Mouse (Mus musculus) heart, embryonic 12.5 days (tissue): Measurements from ENCODE around the gene Brms1. TPM values are rescaled to one million over a fixed set of nuclear protein-coding genes. Genes with fewer than 3 reads are reported as not detected.

Source experiments
- ATAC-seq: fragments of 200-750 bp; cut with Nextera tagmentation; 2 replicates; pipeline ENCODE4 v1.8.0; 2017; ENCODE audit warnings: moderate TSS enrichment, moderate library complexity; ENCODE audit not compliant: insufficient number of reproducible peaks, low FRiP score
- H3K27ac ChIP-seq: fragments of 300-500 bp; sonication (generic); 2 replicates; pipeline ENCODE4 v1.5.1; 2016; ENCODE audit warnings: mild to moderate bottlenecking, moderate library complexity; ENCODE audit not compliant: poor library complexity, severe bottlenecking
- H3K27me3 ChIP-seq: fragments of 300-500 bp; sonication (generic); replicated peaks from 2 replicates; pipeline ENCODE4 v1.6.1; 2016; ENCODE audit warnings: mild to moderate bottlenecking, moderate library complexity
- H3K36me3 ChIP-seq: fragments of 300-500 bp; sonication (generic); 2 replicates; pipeline ENCODE4 v1.6.1; 2016; ENCODE audit warnings: mild to moderate bottlenecking, moderate library complexity
- H3K4me1 ChIP-seq: fragments of 300-500 bp; sonication (generic); replicated peaks from 2 replicates; pipeline ENCODE4 v1.6.1; 2016; ENCODE audit warnings: mild to moderate bottlenecking
- H3K4me2 ChIP-seq: fragments of 300-500 bp; sonication (generic); 2 replicates; pipeline ENCODE4 v1.6.1; 2016; ENCODE audit warnings: mild to moderate bottlenecking, moderate library complexity
- H3K4me3 ChIP-seq: fragments of 300-500 bp; sonication (generic); 2 replicates; pipeline ENCODE4 v1.5.1; 2016; ENCODE audit warnings: mild to moderate bottlenecking
- H3K9ac ChIP-seq: fragments of 300-500 bp; sonication (generic); 2 replicates; pipeline ENCODE4 v1.6.1; 2016; ENCODE audit warnings: mild to moderate bottlenecking, moderate library complexity
- H3K9me3 ChIP-seq: fragments of 300-500 bp; sonication (generic); replicated peaks from 2 replicates; pipeline ENCODE4 v1.6.1; 2016; ENCODE audit warnings: mild to moderate bottlenecking, moderate library complexity
- whole genome bisulfite sequencing: fragments of 180-500 bp; shearing (Covaris S2); methylation state at CpG from one replicate; pipeline ENCODE4 v1.1.7; 2016; 5-methylcytosine and 5-hydroxymethylcytosine counted together
- polyA plus RNA-seq: library from polyadenylated mRNA; unstranded; fragments of >200 nt; fragmentation: Nextera tagmentation; extraction: Ambion mirVana; gene quantifications from 2 replicates; pipeline ENCODE4 v1.2.1, GENCODE M21; 2016

Brms1 gene
- polyA plus RNA-seq, 1 experiment from 2014 or later = 28.3 TPM

DNA sequence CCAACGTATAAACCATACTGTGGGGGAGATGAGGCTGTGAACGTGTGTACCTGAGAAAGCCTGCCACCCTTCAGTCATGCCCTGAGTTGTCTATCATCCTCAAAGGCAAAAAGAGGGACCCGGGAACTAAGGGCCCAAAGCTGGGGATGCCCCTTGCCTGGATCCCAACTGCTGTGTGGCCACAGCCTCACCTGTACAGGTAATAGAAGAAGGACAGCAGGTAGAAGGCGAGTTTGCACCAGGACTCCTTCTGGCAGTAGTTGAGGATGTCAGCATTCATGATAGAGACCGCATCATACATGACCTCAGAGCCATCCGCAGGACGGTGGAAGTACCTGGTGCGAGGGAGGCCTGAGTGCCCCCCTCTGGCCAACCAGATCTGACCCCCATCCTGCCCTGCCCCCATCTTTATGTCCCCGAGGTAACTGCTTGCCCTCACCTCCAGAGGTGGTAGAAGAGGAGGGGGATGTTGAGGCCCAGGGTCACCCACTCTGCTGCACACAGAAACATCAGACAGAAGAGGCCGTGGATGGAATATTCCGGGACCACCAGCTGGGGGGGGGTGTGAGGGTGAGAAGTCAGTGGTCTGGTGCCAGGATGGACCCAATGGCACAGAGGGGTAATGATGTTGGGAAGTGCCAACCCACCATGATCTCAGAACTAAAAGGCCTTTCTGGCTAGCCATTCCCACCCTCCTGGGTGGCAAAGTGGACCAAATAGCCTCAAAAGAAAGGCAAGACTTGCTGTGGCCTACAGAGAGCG lies 52.5 kb downstream of the Brms1 start:
- WGBS = 66% methylated on average over 12 of the region's 12 CpGs
- Histone ChIP-seq H3K36me3 (peaks cover 34% of the 10 kb centered on the region), H3K4me3 (no peak overlapping the region), H3K4me1 (peaks cover 54% of the 10 kb centered on the region), H3K27ac (no peak overlapping the region), H3K9ac (no peak overlapping the region), H3K4me2 (peak overlapping the region; percentile 8; the same call in 1 of the 2 replicates), H3K27me3 (0 out of 2 replicates have a peak, but pooled peaks cover 2% of the 10 kb centered on the region), H3K9me3 (no peaks in the 10 kb centered on the region)
- ATAC-seq = peak; percentile 1; the same call in 1 of the 2 replicates

DNA sequence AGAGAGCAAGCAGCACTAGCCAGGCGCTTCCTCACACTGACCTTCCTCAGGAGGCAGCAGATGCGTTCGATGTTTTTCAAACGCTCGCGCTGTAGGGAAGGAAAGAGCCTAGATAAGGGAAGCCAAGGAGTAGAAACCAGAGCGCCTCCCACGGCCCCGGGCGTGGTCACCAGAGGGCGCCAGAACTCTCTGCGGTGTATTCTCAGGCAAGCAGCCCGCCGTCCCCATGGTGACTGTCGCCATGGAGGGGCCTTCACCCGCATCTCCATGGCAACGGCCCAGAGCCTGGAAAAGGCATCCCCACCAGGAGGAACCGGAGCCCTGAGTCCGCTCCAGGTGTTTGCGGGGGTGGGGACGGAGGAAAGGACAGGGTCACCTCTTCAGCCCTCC lies 53.1 kb downstream of the Brms1 start:
- peak; percentile 56 for ATAC-seq
- H3K4me3 ChIP-seq = no peak overlapping the region
- 0 out of 2 replicates have a peak, but pooled peaks cover 2% of the 10 kb centered on the region for H3K27me3 ChIP-seq
- H3K4me1 ChIP-seq = peaks cover 56% of the 10 kb centered on the region
- no peaks in the 10 kb centered on the region for H3K9me3 ChIP-seq
- no peak overlapping the region for H3K9ac ChIP-seq
- no peak overlapping the region for H3K27ac ChIP-seq
- H3K36me3 ChIP-seq = peaks cover 35% of the 10 kb centered on the region
- under 1% methylated on average over 21 of the region's 21 CpGs for WGBS
- H3K4me2 ChIP-seq = peak overlapping the region; percentile 8; the same call in 1 of the 2 replicates

DNA sequence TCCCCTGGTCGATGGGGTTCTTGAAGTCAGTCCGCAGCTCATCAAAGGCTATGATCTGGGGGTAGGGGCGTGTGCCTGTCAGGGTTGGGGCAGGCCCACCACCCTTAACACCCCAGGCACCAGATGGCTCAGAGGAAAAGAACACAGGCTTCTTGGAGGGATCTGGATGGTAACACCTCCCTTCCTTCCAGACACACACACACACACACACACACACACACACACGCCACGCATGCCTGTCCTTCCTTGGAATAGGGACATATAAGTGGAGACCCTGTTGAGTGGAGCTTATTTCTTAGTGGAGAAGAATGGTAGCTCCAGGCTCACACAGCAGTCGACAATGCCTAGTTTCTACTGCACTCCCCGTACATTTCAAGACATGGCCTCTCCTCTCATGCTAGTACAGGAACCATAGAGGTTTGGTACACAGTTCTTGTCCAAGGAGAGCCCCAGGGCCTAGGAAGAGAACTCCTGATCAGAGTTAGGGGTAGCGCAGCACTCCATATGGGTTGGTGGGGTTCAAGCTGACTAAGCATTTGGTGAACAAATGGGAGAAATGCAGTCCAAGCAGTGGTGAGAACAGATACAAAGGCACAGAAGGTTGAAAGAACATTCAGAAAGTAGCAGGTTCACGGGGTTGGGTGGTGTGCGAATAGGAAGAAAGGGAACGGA lies 53.7 kb downstream of the Brms1 start:
- Histone ChIP-seq H3K4me2 (0 out of 2 replicates have a peak overlapping the region, but pooled peaks have one; percentile 0), H3K27me3 (0 out of 2 replicates have a peak, but pooled peaks cover 2% of the 10 kb centered on the region), H3K36me3 (peaks cover 37% of the 10 kb centered on the region), H3K27ac (no peak overlapping the region), H3K9ac (no peak overlapping the region), H3K4me3 (no peak overlapping the region), H3K4me1 (peaks cover 55% of the 10 kb centered on the region), H3K9me3 (no peaks in the 10 kb centered on the region)
- ATAC-seq = no peak
- 49% methylated on average over 11 of the region's 11 CpGs for WGBS

DNA sequence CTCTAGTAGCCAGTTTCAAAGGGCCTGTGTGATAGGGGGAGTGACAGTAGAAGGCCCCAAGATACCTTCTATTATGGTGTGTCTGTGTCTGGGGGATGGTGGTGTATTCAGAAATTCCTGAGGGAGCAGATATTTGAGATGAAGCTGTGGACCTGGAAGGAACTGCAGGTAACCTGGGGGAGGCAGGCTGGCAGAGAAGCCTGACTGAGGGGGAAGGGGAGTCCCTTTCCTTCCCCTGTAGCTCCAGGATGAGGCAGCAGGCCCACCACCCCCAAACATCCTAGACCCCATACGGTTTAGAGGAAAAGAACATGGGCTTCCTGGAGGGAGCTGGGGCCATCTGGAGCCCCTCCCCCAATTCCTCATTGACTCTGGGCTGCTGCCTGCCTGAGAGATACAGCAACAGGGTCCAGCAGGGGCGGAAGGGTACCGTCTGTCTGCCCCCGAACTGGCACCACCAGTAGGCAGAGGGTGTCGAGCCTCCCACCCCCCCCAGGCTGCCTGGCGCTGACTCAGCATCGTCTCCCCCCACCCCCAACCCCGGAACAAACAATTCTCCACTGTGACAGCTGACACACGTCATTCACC lies 54.8 kb downstream of the Brms1 start:
- ATAC-seq = no peak
- Histone ChIP-seq H3K27me3 (0 out of 2 replicates have a peak, but pooled peaks cover 2% of the 10 kb centered on the region), H3K4me2 (peak overlapping the region; percentile 6; the same call in 1 of the 2 replicates), H3K27ac (no peak overlapping the region), H3K9me3 (no peaks in the 10 kb centered on the region), H3K4me3 (no peak overlapping the region), H3K9ac (no peak overlapping the region), H3K4me1 (peaks cover 66% of the 10 kb centered on the region), H3K36me3 (peaks cover 39% of the 10 kb centered on the region)
- 4% methylated on average over 9 of the region's 9 CpGs for WGBS

DNA sequence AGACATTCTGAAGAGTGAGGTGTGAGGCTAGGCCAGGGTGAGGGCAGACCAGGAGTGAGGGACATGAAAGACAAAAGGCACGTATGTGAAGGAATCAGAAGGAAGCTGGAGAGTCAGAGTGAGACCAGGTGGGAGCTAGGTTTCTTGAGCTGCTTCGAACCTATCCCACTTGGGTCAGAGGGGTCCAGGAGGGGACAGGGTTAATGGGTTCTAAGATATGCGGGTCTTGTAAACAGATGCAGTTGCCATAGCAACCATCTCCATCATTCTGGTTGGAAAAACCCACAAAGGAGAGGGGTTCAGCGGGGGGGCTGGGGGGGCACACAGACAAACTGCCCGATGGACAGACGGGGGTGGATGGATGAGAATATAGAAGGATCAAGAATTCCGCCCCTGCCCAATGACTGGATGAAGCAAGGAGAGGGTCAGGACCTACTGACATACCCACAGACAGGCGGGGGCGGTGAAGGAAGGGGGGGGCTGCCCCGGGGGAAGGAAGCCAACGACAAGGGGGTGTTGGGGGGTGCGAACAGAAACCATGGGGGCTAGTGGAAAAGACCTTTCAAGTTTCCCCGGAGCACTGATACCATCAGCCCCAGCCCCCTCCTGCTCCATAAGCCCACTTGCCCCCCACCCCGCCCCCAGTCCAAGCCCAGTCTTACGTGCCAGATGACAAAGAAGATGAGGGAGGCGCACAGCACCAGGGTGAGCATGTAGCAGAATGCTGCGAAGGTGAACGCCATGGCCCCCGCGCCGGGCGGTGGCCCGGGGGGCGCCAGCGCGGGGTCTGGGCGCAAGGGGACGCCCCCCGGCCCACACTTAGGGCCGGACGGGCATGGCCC lies 56.6 kb downstream of the Brms1 start:
- ATAC-seq = no peak
- H3K27me3 ChIP-seq = 0 out of 2 replicates have a peak, but pooled peaks cover 2% of the 10 kb centered on the region
- peak overlapping the region; percentile 68 for H3K9ac ChIP-seq
- peak overlapping the region; percentile 90 for H3K4me2 ChIP-seq
- 6% methylated on average over 28 of the region's 31 CpGs for WGBS
- H3K4me3 ChIP-seq = peak overlapping the region; percentile 52
- no peaks in the 10 kb centered on the region for H3K9me3 ChIP-seq
- peaks cover 66% of the 10 kb centered on the region for H3K4me1 ChIP-seq
- H3K36me3 ChIP-seq = peaks cover 41% of the 10 kb centered on the region
- no peak overlapping the region for H3K27ac ChIP-seq

DNA sequence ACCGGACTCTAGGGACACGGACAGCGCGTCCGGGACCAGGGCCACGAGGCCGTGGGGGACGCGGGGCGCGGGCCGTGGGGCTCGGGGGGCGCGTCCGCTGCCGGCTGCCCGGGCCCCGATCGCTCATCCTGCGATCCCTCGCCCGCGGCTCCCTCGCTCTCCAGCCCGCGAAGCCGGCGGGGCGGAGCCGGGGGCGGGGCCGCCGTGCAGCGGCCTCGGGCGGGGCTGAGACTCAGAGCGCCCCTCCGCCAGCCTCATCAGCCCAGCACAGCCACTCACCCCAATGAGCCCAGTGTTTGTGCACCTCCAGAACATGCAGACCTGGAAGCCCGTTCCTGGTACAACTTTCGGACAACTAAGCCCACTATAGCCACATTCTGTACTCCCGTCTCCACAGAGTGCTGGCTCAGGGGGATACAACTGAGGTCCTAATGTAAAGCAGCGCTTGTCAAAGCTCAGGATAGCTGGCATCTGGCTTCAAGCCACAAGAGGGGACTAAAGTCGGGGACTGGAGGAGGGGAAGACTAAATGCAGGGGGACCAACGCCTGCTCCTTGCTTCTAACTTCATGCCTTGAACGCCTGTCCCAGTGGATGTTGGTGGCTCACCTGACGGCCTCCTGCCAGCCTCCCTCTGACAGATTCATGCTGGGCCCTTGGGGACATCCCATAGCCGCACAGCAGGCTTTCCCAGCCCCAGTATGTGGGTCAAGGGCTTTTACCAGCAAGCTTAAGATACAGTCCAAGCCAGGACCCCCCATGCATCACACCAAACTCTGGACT lies 57.4 kb downstream of the Brms1 start, which contains the start of gene Cnih2:
Gene Cnih2, minus strand, starts transcription at position 159 of the 781 bp plus-strand sequence.
- ATAC-seq = peak; percentile 58
- Histone ChIP-seq H3K27me3 (0 out of 2 replicates have a peak, but pooled peaks cover 2% of the 10 kb centered on the region), H3K36me3 (peaks cover 44% of the 10 kb centered on the region), H3K4me3 (peak within 1 kb of the TSS; percentile 52), H3K4me1 (peaks cover 66% of the 10 kb centered on the region), H3K27ac (0 out of 2 replicates have a peak within 1 kb of the TSS, but pooled peaks have one; percentile 8), H3K9me3 (no peaks in the 10 kb centered on the region), H3K9ac (peak within 1 kb of the TSS; percentile 68), H3K4me2 (peak within 1 kb of the TSS; percentile 90)
- WGBS = 3% methylated on average over 43 of the region's 48 CpGs

Other genes with a start within 250 kb of the Brms1 start
- gene Rbm4, start 247.5 kb upstream of the Brms1 start, polyA plus RNA-seq = 39.8 and 46.8 TPM in 2 replicates
- gene Gm21992, start 229.7 kb upstream of the Brms1 start, polyA plus RNA-seq = 27.0 and 29.6 TPM in 2 replicates
- gene Rbm14, start 229.7 kb upstream of the Brms1 start, polyA plus RNA-seq = 59.8 and 64.5 TPM in 2 replicates
- gene Ccs, start 202.0 kb upstream of the Brms1 start, polyA plus RNA-seq = 33.9 and 34.5 TPM in 2 replicates
- 0.05 TPM in 1 of 2 replicates, not detected in the other for gene Ccdc87, start 202.0 kb upstream of the Brms1 start, polyA plus RNA-seq
- 36.2 and 41.1 TPM in 2 replicates for gene Ctsf, start 186.2 kb upstream of the Brms1 start, polyA plus RNA-seq
- gene Actn3, start 163.4 kb upstream of the Brms1 start, polyA plus RNA-seq = 4.1 and 4.2 TPM in 2 replicates
- gene Zdhhc24, start 162.7 kb upstream of the Brms1 start, polyA plus RNA-seq = 9.6 TPM in 2 replicates
- 2.8 and 3.4 TPM in 2 replicates for gene Bbs1, start 134.7 kb upstream of the Brms1 start, polyA plus RNA-seq
- 108 and 110 TPM in 2 replicates for gene Dpp3, start 113.1 kb upstream of the Brms1 start, polyA plus RNA-seq
- 0.46 and 0.92 TPM in 2 replicates for gene Peli3, start 98.2 kb upstream of the Brms1 start, polyA plus RNA-seq
- 104 and 110 TPM in 2 replicates for gene Mrpl11, start 79.2 kb upstream of the Brms1 start, polyA plus RNA-seq
- 0.08 and 0.13 TPM in 2 replicates for gene Npas4, start 51.0 kb upstream of the Brms1 start, polyA plus RNA-seq
- 8.7 and 9.9 TPM in 2 replicates for gene Slc29a2, start 17.5 kb upstream of the Brms1 start, polyA plus RNA-seq
- 48.2 and 49.1 TPM in 2 replicates for gene B4gat1, start 2.5 kb upstream of the Brms1 start, polyA plus RNA-seq
- gene AC124502.3, start 2.5 kb upstream of the Brms1 start, polyA plus RNA-seq = 1.6 and 2.0 TPM in 2 replicates
- 4.7 and 6.2 TPM in 2 replicates for gene Rin1, start 9.1 kb downstream of the Brms1 start, polyA plus RNA-seq
- gene Cd248, start 26.7 kb downstream of the Brms1 start, polyA plus RNA-seq = 21.4 and 23.0 TPM in 2 replicates
- gene Tmem151a, start 44.2 kb downstream of the Brms1 start, polyA plus RNA-seq = 4.4 TPM in 2 replicates
- 76.0 and 82.8 TPM in 2 replicates for gene Yif1a, start 47.2 kb downstream of the Brms1 start, polyA plus RNA-seq
- 5.9 and 7.0 TPM in 2 replicates for gene Cnih2, start 57.2 kb downstream of the Brms1 start, polyA plus RNA-seq
- 218 and 226 TPM in 2 replicates for gene Rab1b, start 65.7 kb downstream of the Brms1 start, polyA plus RNA-seq
- gene Klc2, start 77.2 kb downstream of the Brms1 start, polyA plus RNA-seq = 24.0 and 28.6 TPM in 2 replicates
- gene Pacs1, start 231.8 kb downstream of the Brms1 start, polyA plus RNA-seq = 27.9 and 28.4 TPM in 2 replicates